Mouse (Mus musculus) forebrain, embryonic 13.5 days (tissue): ENCODE results near the gene Ecm2. TPM values are rescaled to one million over a fixed set of nuclear protein-coding genes. Genes with fewer than 3 reads are reported as not detected.

ENCODE experiments used
- ATAC-seq: fragments of 200-750 bp; cut with Nextera tagmentation; 2 replicates; pipeline ENCODE4 v1.8.0; 2017
- H3K27ac ChIP-seq: fragments of 300-500 bp; sonication (generic); 2 replicates; pipeline ENCODE4 v1.5.1; 2015; ENCODE audit warnings: inconsistent platforms, mild to moderate bottlenecking, moderate library complexity
- H3K27me3 ChIP-seq: fragments of 300-500 bp; sonication (generic); 2 replicates; pipeline ENCODE4 v1.6.1; 2015; ENCODE audit warnings: mild to moderate bottlenecking, inconsistent platforms
- H3K36me3 ChIP-seq: fragments of 300-500 bp; sonication (generic); 2 replicates; pipeline ENCODE4 v1.6.1; 2015; ENCODE audit warnings: mild to moderate bottlenecking, inconsistent platforms; ENCODE audit not compliant: poor library complexity, severe bottlenecking
- H3K4me1 ChIP-seq: fragments of 300-500 bp; sonication (generic); 2 replicates; pipeline ENCODE4 v1.6.1; 2015; ENCODE audit warnings: inconsistent platforms
- H3K4me2 ChIP-seq: fragments of 300-500 bp; sonication (generic); 2 replicates; pipeline ENCODE4 v1.6.1; 2015; ENCODE audit warnings: inconsistent platforms, mild to moderate bottlenecking, moderate library complexity
- H3K4me3 ChIP-seq: fragments of 300-500 bp; sonication (generic); 2 replicates; pipeline ENCODE4 v1.5.1; 2015; ENCODE audit warnings: mild to moderate bottlenecking, inconsistent platforms
- H3K9ac ChIP-seq: fragments of 300-500 bp; sonication (generic); 2 replicates; pipeline ENCODE4 v1.6.1; 2015; ENCODE audit warnings: mild to moderate bottlenecking, inconsistent platforms
- H3K9me3 ChIP-seq: fragments of 300-500 bp; sonication (generic); replicated peaks from 2 replicates; pipeline ENCODE4 v1.6.1; 2016; ENCODE audit warnings: inconsistent platforms
- WGBS: fragments of 180-500 bp; shearing (Covaris S2); methylation state at CpG from one replicate; pipeline ENCODE4 v1.1.7; 2015; 5-methylcytosine and 5-hydroxymethylcytosine counted together
- polyA plus RNA-seq: library from polyadenylated mRNA; unstranded; fragments of >200 nt; fragmentation: Nextera tagmentation; extraction: Ambion mirVana; gene quantifications from 2 replicates; pipeline ENCODE4 v1.2.1, GENCODE M21; 2015

The Ecm2 gene
- polyA plus RNA-seq, result 0.96 and 1.3 TPM in 2 replicates

DNA sequence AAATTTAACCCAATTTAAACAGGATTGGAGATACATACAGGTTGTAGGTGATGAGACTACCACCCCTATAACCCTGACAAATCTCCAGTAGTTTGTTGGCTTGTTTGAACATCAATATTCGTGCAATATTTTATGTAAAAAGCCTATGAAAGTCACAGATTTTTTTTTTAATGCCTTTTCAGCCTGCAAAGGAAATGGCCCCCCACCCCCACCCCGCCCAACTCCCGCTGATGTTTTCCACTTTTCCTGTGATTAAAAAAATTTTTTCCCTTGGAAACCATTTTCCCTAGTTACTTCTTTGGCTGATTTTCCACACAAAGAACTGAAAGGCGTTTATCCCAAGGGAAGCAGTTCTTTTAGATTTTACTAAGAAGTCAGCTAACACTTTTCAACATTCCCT lies at the start of gene Ecm2:
Gene Ecm2 (plus strand): TSS at position 301 of the 400 bp plus-strand sequence.
- no peaks in the 10 kb centered on the region for H3K27me3 ChIP-seq
- WGBS, result 52% methylated on average over 4 of the region's 4 CpGs
- ATAC-seq, result no peak

DNA sequence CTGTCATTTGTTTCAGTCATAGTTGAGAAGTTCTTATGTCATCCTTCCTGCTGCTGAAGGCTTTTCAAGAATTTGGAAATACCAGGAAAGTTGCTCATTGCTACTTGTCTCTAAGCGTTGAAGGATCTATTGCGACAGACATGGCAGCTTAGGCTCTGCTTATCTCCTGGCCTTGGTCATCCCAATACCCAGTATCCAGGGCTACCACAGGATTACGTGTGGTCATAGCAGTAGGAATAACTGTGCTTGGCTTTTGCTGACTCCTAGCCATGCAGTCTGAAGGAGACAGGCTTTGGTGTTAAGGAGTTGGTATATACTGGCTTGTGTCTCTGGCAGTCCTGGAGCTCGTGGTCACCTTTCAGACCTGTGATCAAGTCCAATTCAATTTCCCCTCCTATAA lies 44.3 kb upstream of the Ecm2 start:
- Histone ChIP-seq H3K9me3 (no peaks in the 10 kb centered on the region), H3K4me2 (no peak overlapping the region), H3K4me3 (no peak overlapping the region), H3K27ac (no peak overlapping the region), H3K27me3 (no peaks in the 10 kb centered on the region), H3K36me3 (peaks cover 74% of the 10 kb centered on the region), H3K4me1 (no peaks in the 10 kb centered on the region), H3K9ac (no peak overlapping the region)
- 90% methylated on average over 4 of the region's 4 CpGs for WGBS
- no peak for ATAC-seq

More for the DNA sequence above, at the start of gene Ecm2:
- H3K9me3 ChIP-seq, result no peaks in the 10 kb centered on the region
- no peak within 1 kb of the TSS for H3K4me2 ChIP-seq
- H3K4me3 ChIP-seq, result no peak within 1 kb of the TSS
- no peak within 1 kb of the TSS for H3K27ac ChIP-seq
- no peaks in the 10 kb centered on the region for H3K36me3 ChIP-seq
- H3K9ac ChIP-seq, result no peak within 1 kb of the TSS
- no peaks in the 10 kb centered on the region for H3K4me1 ChIP-seq

- no peak for ATAC-seq
- H3K27me3 ChIP-seq, result no peaks in the 10 kb centered on the region
These were observed 43.8 kb upstream of the Ecm2 start for GRCm38 (mm10) chr13:49460692-49461414.

DNA sequence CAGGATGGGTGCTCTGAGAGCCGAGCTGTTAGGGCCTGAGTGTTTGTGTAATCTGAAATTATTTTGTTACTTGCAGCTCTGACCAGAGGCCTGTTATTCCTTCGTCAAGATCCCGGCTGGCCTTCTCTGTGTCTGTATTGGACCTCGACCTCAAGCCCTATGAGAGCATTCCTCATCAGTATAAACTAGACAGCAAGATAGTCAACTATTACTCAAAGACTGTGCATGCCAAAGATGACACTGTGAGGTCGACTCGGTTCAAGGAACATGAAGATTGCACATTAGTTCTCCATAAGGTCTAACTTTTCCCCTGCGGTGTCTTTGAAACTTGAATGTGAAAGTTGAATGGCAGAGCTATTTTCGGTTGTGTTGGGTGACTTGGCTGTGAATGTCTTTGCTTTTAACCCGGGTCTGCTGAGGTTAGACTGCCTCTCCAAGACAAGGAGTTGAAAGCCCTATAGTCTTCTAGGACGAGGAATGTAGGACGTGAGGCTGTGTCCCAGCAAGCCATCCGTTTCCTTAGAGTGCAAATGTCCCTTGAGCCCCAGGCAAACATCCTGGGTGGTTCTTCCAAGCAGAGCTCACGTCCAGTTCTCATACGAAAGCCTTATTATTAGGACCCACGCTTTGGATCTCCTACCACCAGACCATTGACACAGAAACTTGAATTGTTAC lies 43.0 kb upstream of the Ecm2 start:
- H3K4me3 ChIP-seq, result no peak overlapping the region
- H3K4me2 ChIP-seq, result no peak overlapping the region
- no peak overlapping the region for H3K27ac ChIP-seq
- WGBS, result 83% methylated on average over 15 of the region's 15 CpGs
- H3K9me3 ChIP-seq, result no peaks in the 10 kb centered on the region
- no peak overlapping the region for H3K9ac ChIP-seq
- H3K27me3 ChIP-seq, result no peaks in the 10 kb centered on the region
- no peaks in the 10 kb centered on the region for H3K4me1 ChIP-seq
- H3K36me3 ChIP-seq, result peaks cover 78% of the 10 kb centered on the region
- no peak for ATAC-seq

More at GRCm38 (mm10) chr13:49460692-49461414, 43.8 kb upstream of the Ecm2 start:
- 87% methylated on average over 5 of the region's 5 CpGs for WGBS
- H3K27ac ChIP-seq, result no peak overlapping the region
- no peaks in the 10 kb centered on the region for H3K4me1 ChIP-seq
- H3K9me3 ChIP-seq, result no peaks in the 10 kb centered on the region
- H3K4me3 ChIP-seq, result no peak overlapping the region
- no peak overlapping the region for H3K4me2 ChIP-seq
- H3K36me3 ChIP-seq, result peaks cover 77% of the 10 kb centered on the region
- no peak overlapping the region for H3K9ac ChIP-seq

- H3K9me3 ChIP-seq, result no peaks in the 10 kb centered on the region
- no peak overlapping the region for H3K9ac ChIP-seq
- H3K27ac ChIP-seq, result no peak overlapping the region
- peaks cover 70% of the 10 kb centered on the region for H3K36me3 ChIP-seq
- no peaks in the 10 kb centered on the region for H3K27me3 ChIP-seq
- no peak for ATAC-seq
- no peaks in the 10 kb centered on the region for H3K4me1 ChIP-seq
- no peak overlapping the region for H3K4me3 ChIP-seq
- 98% methylated on average over 2 of the region's 2 CpGs for WGBS
- H3K4me2 ChIP-seq, result no peak overlapping the region
These were observed 41.7 kb upstream of the Ecm2 start for GRCm38 (mm10) chr13:49462921-49463320.

DNA sequence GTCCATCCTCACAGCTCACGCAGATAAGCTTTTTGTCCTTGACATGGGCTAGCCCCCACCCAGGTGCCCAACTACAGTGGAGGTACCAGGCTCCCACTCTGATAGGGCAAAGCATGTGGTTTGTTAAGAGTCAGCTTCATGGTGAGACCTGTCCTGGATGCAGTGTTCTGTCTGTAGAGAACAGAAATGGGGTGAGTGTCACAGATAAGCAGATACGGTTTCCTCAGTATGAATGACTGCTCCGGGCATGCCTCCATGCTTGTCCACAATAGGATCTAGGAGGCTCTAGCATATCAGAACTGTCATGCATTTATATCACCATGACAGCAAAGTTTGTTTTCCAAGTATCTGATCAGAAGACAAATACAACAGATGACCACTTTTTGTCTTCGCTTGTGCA lies 38.7 kb upstream of the Ecm2 start:
- no peak overlapping the region for H3K9ac ChIP-seq
- no peak overlapping the region for H3K4me2 ChIP-seq
- H3K27me3 ChIP-seq, result no peaks in the 10 kb centered on the region
- peaks cover 47% of the 10 kb centered on the region for H3K36me3 ChIP-seq
- no peak overlapping the region for H3K27ac ChIP-seq
- no peaks in the 10 kb centered on the region for H3K9me3 ChIP-seq
- 92% methylated on average over 4 of the region's 4 CpGs for WGBS
- no peak for ATAC-seq
- H3K4me3 ChIP-seq, result no peak overlapping the region
- no peaks in the 10 kb centered on the region for H3K4me1 ChIP-seq

DNA sequence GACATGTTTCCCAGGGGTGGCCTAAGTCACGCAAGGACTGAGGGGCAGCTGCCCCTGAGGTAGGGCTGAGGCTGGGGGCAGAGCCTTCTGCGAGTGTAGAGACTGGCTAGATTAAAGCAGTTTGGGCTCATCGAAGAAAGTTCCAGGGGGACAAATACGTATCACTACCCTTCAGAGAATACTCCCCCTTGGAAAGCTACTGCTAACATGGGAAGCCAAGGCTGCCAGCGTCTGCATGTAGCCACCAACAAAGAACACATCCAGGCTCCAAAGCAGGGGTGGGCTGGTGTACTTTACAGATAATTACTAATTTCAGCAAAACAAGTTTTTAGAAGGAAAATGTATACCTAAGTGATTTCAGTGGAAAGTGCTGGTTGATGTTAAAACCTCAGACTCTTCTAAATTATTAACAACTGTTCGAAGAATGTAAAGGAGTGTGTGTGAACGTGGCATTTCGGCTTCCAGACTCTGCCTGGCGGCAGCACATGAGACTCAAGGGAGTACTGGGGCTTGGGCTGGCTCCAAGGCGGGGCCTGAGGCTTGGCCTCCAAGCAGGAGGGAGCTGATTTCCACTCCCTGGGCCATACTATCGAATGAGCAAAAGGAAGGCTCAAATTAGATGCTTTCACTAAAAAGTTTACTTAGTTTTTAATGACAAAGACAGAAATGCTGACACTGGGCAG lies 38.1 kb upstream of the Ecm2 start:
- H3K27me3 ChIP-seq, result no peaks in the 10 kb centered on the region
- peaks cover 40% of the 10 kb centered on the region for H3K36me3 ChIP-seq
- no peak overlapping the region for H3K27ac ChIP-seq
- ATAC-seq, result no peak
- no peak overlapping the region for H3K9ac ChIP-seq
- H3K4me1 ChIP-seq, result 0 out of 2 replicates have a peak, but pooled peaks cover 4% of the 10 kb centered on the region
- no peak overlapping the region for H3K4me3 ChIP-seq
- no peaks in the 10 kb centered on the region for H3K9me3 ChIP-seq
- 87% methylated on average over 11 of the region's 11 CpGs for WGBS
- H3K4me2 ChIP-seq, result no peak overlapping the region

DNA sequence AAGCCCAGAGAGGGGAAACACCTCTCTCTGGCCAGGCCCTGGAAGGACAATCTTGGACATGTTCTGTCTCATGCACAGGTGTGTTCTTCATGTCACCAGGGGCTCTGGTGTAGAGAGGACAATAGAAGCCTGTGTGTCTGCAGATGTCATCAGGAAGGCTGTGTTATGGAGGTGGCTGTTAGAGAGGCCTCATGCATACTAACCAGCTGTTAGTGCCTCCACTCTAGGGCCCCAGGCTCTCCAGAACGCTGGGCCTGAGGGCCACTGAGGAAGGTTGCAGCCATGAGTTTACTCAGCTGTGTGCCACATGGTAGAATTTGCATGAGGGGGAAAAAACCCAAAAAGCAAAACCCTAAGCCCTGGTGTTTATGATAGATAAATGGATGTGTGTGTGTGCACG lies 37.0 kb upstream of the Ecm2 start:
- peaks cover 30% of the 10 kb centered on the region for H3K36me3 ChIP-seq
- no peak for ATAC-seq
- no peaks in the 10 kb centered on the region for H3K9me3 ChIP-seq
- H3K4me2 ChIP-seq, result no peak overlapping the region
- H3K4me1 ChIP-seq, result 0 out of 2 replicates have a peak, but pooled peaks cover 4% of the 10 kb centered on the region
- WGBS, result 76% methylated on average over 2 of the region's 2 CpGs
- H3K4me3 ChIP-seq, result no peak overlapping the region
- H3K27ac ChIP-seq, result no peak overlapping the region
- H3K27me3 ChIP-seq, result no peaks in the 10 kb centered on the region
- no peak overlapping the region for H3K9ac ChIP-seq

GRCm38 (mm10) chr13:49469002-49469401 lies 35.6 kb upstream of the Ecm2 start:
- peaks cover 20% of the 10 kb centered on the region for H3K36me3 ChIP-seq
- H3K4me3 ChIP-seq, result no peak overlapping the region
- no peaks in the 10 kb centered on the region for H3K9me3 ChIP-seq
- no peak overlapping the region for H3K9ac ChIP-seq
- H3K4me1 ChIP-seq, result 0 out of 2 replicates have a peak, but pooled peaks cover 4% of the 10 kb centered on the region
- WGBS, result 89% methylated on average over 5 of the region's 5 CpGs
- H3K27ac ChIP-seq, result no peak overlapping the region
- no peak overlapping the region for H3K4me2 ChIP-seq
- no peaks in the 10 kb centered on the region for H3K27me3 ChIP-seq
- no peak for ATAC-seq

DNA sequence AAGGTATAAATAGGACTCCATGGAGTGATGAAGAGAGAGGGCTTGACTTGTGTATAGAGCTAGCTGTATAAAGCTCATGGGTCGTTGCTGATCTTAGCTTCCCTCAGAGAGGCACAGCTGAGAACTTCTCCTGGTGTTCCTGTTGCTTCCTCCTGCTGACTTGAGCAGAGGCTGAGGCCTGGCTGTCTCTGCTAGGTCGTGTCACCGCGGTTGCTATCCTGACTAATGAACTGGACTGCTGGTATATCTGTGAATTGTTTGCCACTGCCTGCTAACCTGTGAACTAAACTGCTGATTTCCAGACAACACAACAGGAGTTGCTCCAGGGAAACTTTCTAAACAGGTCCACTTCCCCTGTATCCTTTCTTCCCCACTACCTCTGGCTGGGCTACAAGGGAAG lies 34.3 kb upstream of the Ecm2 start:
- no peaks in the 10 kb centered on the region for H3K27me3 ChIP-seq
- H3K4me2 ChIP-seq, result no peak overlapping the region
- H3K36me3 ChIP-seq, result peaks cover 6% of the 10 kb centered on the region; the same call in 1 of the 2 replicates
- no peak overlapping the region for H3K4me3 ChIP-seq
- H3K9ac ChIP-seq, result no peak overlapping the region
- 94% methylated on average over 4 of the region's 4 CpGs for WGBS
- ATAC-seq, result no peak
- H3K27ac ChIP-seq, result no peak overlapping the region
- 0 out of 2 replicates have a peak, but pooled peaks cover 4% of the 10 kb centered on the region for H3K4me1 ChIP-seq
- H3K9me3 ChIP-seq, result no peaks in the 10 kb centered on the region

DNA sequence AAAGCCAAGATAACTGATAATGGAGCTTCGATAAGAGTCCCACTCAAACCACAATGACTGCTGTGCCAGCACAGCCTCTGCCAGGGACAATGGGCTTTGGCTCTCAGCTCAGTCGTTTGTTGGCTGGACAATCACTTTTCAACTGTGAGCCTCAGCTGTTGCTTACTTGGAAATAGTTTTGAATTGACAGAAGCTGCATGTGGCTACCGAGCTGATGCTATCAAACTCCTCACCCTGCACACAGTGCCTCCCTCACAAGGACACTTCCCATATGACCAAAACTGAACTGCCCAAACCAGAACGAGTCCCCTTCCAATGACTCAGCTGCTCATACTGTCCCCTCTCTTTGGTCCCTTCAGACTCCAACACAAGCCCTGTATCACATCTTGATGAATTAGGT lies 33.8 kb upstream of the Ecm2 start:
- H3K9ac ChIP-seq, result no peak overlapping the region
- H3K4me3 ChIP-seq, result no peak overlapping the region
- WGBS, result 62% methylated on average over 4 of the region's 4 CpGs
- H3K27ac ChIP-seq, result no peak overlapping the region
- H3K36me3 ChIP-seq, result peaks cover 1% of the 10 kb centered on the region; the same call in 1 of the 2 replicates
- H3K9me3 ChIP-seq, result no peaks in the 10 kb centered on the region
- H3K4me1 ChIP-seq, result 0 out of 2 replicates have a peak, but pooled peaks cover 4% of the 10 kb centered on the region
- H3K4me2 ChIP-seq, result no peak overlapping the region
- ATAC-seq, result no peak
- H3K27me3 ChIP-seq, result no peaks in the 10 kb centered on the region
